Mouse (Mus musculus) kidney, embryonic 15.5 days (tissue): ENCODE results near the gene Capn8. TPM values are rescaled to one million over a fixed set of nuclear protein-coding genes. Genes with fewer than 3 reads are reported as not detected.
A peak's percentile ranks its signal among the peaks of the same experiment; 100 is the strongest.

Source experiments
- ATAC-seq: fragments of 200-750 bp; cut with Nextera tagmentation; replicated peaks from 2 replicates; pipeline ENCODE4 v1.8.0; 2017; ENCODE audit warnings: moderate TSS enrichment; ENCODE audit not compliant: low FRiP score
- H3K27ac ChIP-seq: fragments of 300-500 bp; sonication (generic); 2 replicates; pipeline ENCODE4 v1.5.1; 2015; ENCODE audit warnings: mild to moderate bottlenecking, inconsistent platforms
- H3K27me3 ChIP-seq: fragments of 300-500 bp; sonication (generic); 2 replicates; pipeline ENCODE4 v1.6.1; 2015; ENCODE audit warnings: inconsistent platforms
- H3K36me3 ChIP-seq: fragments of 300-500 bp; sonication (generic); 2 replicates; pipeline ENCODE4 v1.6.1; 2015; ENCODE audit warnings: inconsistent platforms
- H3K4me1 ChIP-seq: fragments of 300-500 bp; sonication (generic); 2 replicates; pipeline ENCODE4 v1.6.1; 2015; ENCODE audit warnings: inconsistent platforms
- H3K4me2 ChIP-seq: fragments of 300-500 bp; sonication (generic); 2 replicates; pipeline ENCODE4 v1.6.1; 2015; ENCODE audit warnings: moderate library complexity, mild to moderate bottlenecking, inconsistent platforms
- H3K4me3 ChIP-seq: fragments of 300-500 bp; sonication (generic); replicated peaks from 2 replicates; pipeline ENCODE4 v1.5.1; 2015; ENCODE audit warnings: mild to moderate bottlenecking, inconsistent platforms
- H3K9ac ChIP-seq: fragments of 300-500 bp; sonication (generic); 2 replicates; pipeline ENCODE4 v1.6.1; 2015; ENCODE audit warnings: mild to moderate bottlenecking, inconsistent platforms
- H3K9me3 ChIP-seq: fragments of 300-500 bp; sonication (generic); replicated peaks from 2 replicates; pipeline ENCODE4 v1.6.1; 2016; ENCODE audit warnings: inconsistent platforms
- WGBS: fragments of 180-500 bp; shearing (Covaris S2); methylation state at CpG from one replicate; pipeline ENCODE4 v1.1.7; 2015; ENCODE audit warnings: mixed read lengths; 5-methylcytosine and 5-hydroxymethylcytosine counted together
- polyA plus RNA-seq: library from polyadenylated mRNA; unstranded; fragments of >200 nt; fragmentation: Nextera tagmentation; extraction: Ambion mirVana; gene quantifications from 2 replicates; pipeline ENCODE4 v1.2.1, GENCODE M21; 2015

The Capn8 gene
- polyA plus RNA-seq, 1 experiment from 2014 or later: not detected

DNA sequence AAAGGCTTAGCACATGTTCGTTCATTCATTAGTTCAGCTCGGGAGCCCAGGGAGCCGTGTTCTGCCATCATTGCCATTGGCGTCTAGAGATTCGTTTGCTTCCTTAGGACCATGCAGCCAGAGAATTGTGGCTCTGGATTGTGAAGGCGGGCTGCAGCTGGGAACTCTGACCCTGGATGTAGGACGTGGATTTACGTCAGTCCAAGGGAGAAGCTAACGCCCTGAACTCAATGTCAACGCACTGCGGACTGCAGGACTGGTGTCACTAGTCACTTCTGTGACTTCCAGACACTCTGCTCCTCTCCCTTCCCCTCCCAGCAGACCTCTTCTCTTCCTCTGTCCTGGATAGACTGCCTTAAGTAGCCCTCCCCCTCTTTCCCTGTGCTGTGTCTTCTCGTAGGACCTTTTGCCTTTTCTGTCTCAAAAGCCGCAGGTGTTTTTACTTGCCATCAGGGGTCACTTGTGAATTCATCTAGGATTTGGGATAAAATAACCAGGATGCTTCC, 37.5 kb upstream of the Capn8 start:
- peaks cover 22% of the 10 kb centered on the region for H3K27me3 ChIP-seq
- ATAC-seq: peak; percentile 40; the same call in 1 of the 2 replicates
- H3K9ac ChIP-seq: no peak overlapping the region
- no peak overlapping the region for H3K4me3 ChIP-seq
- H3K27ac ChIP-seq: 0 out of 2 replicates have a peak overlapping the region, but pooled peaks have one; percentile 24
- peak overlapping the region; percentile 50 for H3K4me2 ChIP-seq
- H3K36me3 ChIP-seq: no peaks in the 10 kb centered on the region
- peaks cover 22% of the 10 kb centered on the region for H3K4me1 ChIP-seq
- no peaks in the 10 kb centered on the region for H3K9me3 ChIP-seq
- WGBS: 36% methylated on average over 13 of the region's 13 CpGs

DNA sequence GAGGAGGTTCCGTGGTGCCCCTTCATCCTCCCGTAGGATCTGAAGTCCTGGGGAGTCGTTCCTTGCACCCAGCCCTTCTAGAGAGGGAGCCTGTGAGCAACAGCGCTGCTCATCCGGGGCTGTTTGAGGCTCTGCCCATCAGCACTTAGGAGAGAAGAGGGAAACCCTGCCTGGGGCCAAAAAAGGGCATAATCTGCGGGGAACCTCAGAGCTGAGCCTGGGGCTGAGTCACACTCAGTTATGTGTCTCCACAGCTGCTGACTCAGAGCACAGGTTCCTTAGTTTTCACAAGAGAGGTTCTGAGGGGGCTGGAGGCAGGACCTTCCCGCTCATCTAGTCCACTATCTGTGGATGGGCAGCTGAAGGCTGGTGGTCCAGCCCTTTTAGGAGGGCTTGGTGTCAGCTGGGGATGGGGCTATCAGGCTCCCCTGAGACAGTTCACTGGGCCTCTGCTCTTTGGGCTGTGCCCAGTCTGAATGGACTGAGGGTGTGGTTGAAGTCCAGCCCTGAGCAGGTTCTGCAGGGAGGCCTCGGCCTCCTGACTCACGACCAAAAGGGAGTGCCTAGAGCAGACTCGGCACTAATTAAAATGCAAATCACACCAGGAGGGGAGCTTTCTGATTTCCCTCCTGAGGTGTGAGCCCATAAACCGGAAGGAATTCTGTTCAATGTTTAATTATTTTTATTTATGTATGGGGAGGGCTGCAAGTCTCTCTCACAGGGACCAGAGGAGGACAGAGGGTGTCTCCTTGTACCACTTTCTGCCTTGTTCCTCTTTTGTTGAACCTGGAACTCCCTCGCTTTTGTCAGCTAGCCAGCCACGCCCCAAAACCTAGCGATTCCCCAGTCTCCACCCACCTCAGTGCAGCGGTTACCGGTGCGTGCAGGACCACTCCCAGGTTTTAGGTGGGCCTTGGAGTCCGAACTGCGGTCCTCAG, 36.6 kb upstream of the Capn8 start:
- Histone ChIP-seq H3K9me3 (no peaks in the 10 kb centered on the region), H3K4me3 (peak overlapping the region; percentile 8; the same call in 1 of the 2 replicates), H3K27me3 (peaks cover 22% of the 10 kb centered on the region), H3K4me2 (peak overlapping the region; percentile 50), H3K9ac (no peak overlapping the region), H3K36me3 (no peaks in the 10 kb centered on the region), H3K27ac (peak overlapping the region; percentile 24; the same call in 1 of the 2 replicates), H3K4me1 (peaks cover 22% of the 10 kb centered on the region)
- WGBS: 7% methylated on average over 19 of the region's 19 CpGs
- ATAC-seq: peak; percentile 85

DNA sequence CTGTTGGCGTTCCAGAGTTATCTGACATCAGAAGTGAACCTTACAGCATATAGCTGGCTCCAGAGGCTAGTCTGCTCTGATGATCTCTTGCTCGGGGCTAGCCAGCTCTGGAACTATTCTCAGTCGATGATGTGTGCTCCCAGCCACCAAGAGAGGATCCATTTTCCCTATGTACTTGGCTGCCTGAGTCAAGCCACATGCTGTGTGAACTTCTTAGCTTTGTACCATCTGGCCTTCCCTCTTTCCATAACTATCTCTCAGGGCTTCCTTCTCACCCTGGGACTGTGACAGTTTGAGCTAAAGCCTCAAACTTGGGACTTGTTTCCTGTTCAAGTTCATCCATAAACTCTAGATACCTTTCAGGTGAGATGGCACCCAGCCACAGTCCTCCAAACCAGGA, 31.2 kb upstream of the Capn8 start:
- Histone ChIP-seq H3K4me2 (no peak overlapping the region), H3K36me3 (no peaks in the 10 kb centered on the region), H3K4me1 (peaks cover 2% of the 10 kb centered on the region; the same call in 1 of the 2 replicates), H3K4me3 (no peak overlapping the region), H3K9me3 (no peaks in the 10 kb centered on the region), H3K9ac (no peak overlapping the region), H3K27ac (no peak overlapping the region), H3K27me3 (peaks cover 4% of the 10 kb centered on the region; the same call in 1 of the 2 replicates)
- ATAC-seq: no peak
- WGBS: 64% methylated on average over 3 of the region's 3 CpGs

DNA sequence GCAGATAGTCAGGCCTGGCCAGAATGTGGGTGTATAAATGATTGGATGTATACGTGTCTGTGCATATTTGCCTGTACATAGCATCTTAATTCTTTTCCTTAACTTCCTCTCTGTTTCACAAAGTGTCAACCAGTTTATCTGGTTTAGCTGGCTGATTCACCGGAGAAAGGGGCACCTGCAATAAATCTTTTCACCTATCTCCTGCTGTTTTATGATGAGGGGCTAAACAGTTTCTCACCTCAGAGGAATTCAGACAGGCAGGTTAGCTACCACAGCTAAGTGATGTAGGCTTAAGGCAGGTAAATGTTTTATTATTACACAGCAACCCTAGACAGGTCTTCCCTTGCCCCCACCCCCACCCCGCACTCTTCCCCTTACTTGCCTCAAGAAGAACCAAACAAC, 29.7 kb upstream of the Capn8 start:
- 57% methylated on average over 3 of the region's 3 CpGs for WGBS
- Histone ChIP-seq H3K36me3 (no peaks in the 10 kb centered on the region), H3K9me3 (no peaks in the 10 kb centered on the region), H3K4me3 (no peak overlapping the region), H3K27ac (no peak overlapping the region), H3K27me3 (peaks cover 4% of the 10 kb centered on the region; the same call in 1 of the 2 replicates), H3K4me2 (no peak overlapping the region), H3K4me1 (peaks cover 5% of the 10 kb centered on the region), H3K9ac (no peak overlapping the region)
- ATAC-seq: no peak

DNA sequence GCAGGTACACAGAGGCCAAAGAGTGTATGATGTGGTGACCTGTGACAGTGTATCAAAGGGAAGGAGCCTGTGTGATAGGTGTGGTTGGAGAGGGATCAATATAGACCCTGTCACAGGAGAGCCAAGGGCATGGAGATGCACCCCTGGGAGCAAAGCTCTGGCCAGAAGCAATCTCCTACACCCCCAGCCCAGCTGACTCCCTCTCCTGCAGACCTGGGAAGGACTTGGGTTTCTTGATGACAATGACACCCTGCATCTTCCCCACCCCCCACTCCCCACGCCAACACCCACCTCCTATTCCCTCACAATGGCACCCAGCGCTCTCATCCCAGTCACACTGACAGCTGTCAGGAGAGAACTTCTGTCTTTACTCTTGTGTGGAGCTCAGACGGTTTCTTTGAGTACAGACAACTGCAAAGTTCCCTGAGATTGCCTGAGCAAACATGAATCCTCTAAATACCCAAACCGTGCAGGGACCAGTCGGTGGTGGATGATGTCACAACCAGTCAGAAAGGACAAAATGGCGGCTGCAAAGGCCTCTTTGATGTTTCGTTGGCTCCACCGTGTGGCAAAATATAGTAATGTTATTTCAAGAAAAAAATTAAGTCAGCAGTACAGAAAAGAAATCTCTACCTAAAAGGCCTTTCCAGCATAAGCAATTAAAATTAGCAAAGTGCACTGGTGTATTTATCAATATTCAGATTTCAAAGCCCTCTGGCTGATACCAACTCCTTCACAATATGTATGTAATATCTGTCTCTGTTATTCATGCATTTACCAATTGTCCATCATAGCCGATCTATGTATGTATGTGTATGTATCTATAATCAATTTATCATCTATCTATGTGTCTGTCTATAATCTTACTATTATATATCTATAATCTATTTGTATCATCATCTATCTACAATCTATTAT, 25.5 kb upstream of the Capn8 start:
- Histone ChIP-seq H3K4me3 (peak overlapping the region; percentile 44), H3K36me3 (no peaks in the 10 kb centered on the region), H3K9me3 (no peaks in the 10 kb centered on the region), H3K27ac (no peak overlapping the region), H3K4me2 (peak overlapping the region; percentile 65), H3K9ac (peak overlapping the region; percentile 44), H3K27me3 (no peaks in the 10 kb centered on the region), H3K4me1 (peaks cover 5% of the 10 kb centered on the region)
- peak; percentile 82 for ATAC-seq
- 17% methylated on average over 9 of the region's 9 CpGs for WGBS

DNA sequence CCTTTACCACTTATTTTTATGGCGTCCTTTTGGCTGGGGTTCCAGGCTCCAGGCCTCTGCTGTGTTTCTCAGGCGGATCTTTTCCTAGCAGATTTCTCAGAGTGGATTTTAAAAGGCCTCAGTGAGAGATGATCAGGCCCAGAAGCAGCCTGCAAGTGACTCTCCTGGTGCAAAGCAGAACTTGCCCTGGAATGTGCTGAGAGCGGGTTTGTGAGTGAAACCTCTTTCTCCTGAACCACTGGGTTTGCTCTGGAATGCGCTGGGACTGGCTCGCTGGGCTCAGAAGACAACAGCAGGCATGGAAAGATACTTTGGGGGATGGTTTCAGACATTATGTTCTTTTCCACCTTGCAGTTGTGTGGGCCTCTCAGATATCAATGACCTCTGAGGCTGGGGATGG, 22.7 kb upstream of the Capn8 start:
- Histone ChIP-seq H3K4me1 (peaks cover 5% of the 10 kb centered on the region), H3K27ac (no peak overlapping the region), H3K9ac (no peak overlapping the region), H3K27me3 (no peaks in the 10 kb centered on the region), H3K4me3 (no peak overlapping the region), H3K4me2 (no peak overlapping the region), H3K9me3 (no peaks in the 10 kb centered on the region), H3K36me3 (no peaks in the 10 kb centered on the region)
- no peak for ATAC-seq
- 61% methylated on average over 5 of the region's 5 CpGs for WGBS

DNA sequence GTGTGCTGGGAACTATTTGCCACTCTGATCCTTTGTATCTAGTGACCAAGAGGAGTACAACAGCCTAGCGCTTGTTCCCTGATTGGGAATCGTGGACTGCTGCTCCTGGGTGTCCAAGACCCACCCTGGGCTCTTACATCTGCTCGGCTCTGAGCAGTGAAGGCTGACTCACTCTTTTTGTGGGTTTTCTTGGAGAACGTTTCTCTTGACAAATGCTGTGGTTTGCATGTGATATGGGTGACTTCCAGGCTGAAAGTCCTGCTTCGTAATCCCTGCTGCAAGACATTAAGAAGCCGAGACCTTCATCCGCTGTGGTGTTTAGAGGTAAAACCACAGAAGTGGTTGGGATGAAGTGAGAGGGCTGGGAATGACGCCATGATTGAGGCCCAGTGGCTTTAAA, 21.7 kb upstream of the Capn8 start:
- no peaks in the 10 kb centered on the region for H3K9me3 ChIP-seq
- H3K27me3 ChIP-seq: no peaks in the 10 kb centered on the region
- ATAC-seq: no peak
- no peak overlapping the region for H3K4me2 ChIP-seq
- peaks cover 5% of the 10 kb centered on the region for H3K4me1 ChIP-seq
- no peaks in the 10 kb centered on the region for H3K36me3 ChIP-seq
- no peak overlapping the region for H3K9ac ChIP-seq
- no peak overlapping the region for H3K27ac ChIP-seq
- H3K4me3 ChIP-seq: no peak overlapping the region
- 84% methylated on average over 8 of the region's 8 CpGs for WGBS

DNA sequence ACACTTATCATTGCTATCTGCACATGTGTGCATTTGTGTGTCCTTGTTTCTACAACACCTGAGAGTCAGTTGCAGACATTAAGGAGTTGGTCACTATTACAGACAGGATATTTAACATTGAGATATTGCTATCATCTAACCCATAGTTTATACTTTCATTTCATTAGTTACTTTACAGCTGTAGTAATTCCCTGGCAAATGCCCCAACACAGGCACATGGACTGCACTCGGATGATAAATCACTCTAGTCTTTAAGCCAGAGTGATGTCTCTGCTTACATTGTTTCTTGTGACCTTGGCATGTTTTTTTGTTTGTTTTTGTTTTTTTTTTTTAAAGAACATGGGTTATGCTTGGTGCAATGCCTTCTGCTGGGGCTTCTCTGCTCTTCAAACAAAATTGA, 20.9 kb upstream of the Capn8 start:
- WGBS: 75% methylated on average over 1 of the region's 1 CpGs
- no peaks in the 10 kb centered on the region for H3K27me3 ChIP-seq
- H3K36me3 ChIP-seq: no peaks in the 10 kb centered on the region
- no peak overlapping the region for H3K4me2 ChIP-seq
- no peak for ATAC-seq
- no peak overlapping the region for H3K27ac ChIP-seq
- H3K9ac ChIP-seq: no peak overlapping the region
- H3K9me3 ChIP-seq: no peaks in the 10 kb centered on the region
- peaks cover 3% of the 10 kb centered on the region for H3K4me1 ChIP-seq
- H3K4me3 ChIP-seq: no peak overlapping the region

DNA sequence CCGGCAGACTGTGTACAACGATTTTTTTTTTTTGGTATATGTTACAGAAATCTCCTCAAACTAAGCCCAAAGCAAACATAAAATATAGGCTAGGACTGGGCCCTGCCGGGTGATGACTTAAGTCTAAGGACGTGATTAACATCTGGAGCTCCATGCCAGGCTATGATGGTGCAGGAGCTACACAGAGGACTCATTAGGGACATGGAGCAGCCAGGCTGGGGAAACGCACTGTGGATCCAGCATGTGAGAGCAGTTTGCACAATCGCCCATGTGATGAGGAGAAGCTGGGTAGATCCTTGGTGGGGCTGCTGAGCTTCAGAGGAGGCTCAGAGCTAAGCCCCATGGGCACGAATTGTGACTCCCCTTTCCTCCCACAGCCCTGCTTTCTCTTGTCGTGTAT, 14.0 kb upstream of the Capn8 start:
- H3K9ac ChIP-seq: no peak overlapping the region
- WGBS: 76% methylated on average over 8 of the region's 8 CpGs
- H3K27me3 ChIP-seq: no peaks in the 10 kb centered on the region
- ATAC-seq: no peak
- H3K9me3 ChIP-seq: no peaks in the 10 kb centered on the region
- no peak overlapping the region for H3K4me3 ChIP-seq
- no peaks in the 10 kb centered on the region for H3K4me1 ChIP-seq
- H3K27ac ChIP-seq: no peak overlapping the region
- H3K36me3 ChIP-seq: no peaks in the 10 kb centered on the region
- H3K4me2 ChIP-seq: no peak overlapping the region

DNA sequence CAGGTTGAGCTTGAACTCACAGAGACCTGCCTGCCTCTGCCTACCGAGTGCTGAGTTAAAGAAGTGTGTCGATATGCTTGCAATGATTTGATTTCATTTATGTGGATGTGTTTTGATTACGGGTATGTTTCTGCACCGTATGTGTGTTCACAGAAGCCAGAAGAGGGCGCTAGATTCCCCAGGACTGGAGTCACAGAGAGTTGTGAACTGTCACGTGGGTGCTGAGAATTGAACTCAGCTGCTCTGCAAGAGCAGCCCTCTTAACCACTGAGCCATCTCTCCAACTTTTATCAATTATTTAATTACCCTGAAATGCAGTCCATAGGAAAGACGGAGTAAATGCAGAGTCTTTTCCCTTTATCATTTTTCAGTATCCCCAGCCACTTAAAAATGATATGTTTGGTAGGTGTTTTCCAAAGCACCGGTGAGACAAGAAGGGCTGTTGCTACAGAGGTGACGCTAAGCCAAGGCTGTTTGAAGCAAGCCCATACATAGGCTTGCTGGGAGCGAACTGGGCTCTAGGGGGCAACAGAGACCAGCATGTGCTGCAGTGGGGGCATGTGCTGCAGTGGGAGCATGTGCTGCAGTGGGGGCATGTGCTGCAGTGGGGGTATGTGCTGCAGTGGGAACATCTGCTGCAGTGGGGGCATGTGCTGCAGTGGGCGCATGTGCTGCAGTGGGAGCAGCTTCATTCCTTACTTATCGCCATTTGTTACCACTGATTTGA, 11.0 kb upstream of the Capn8 start:
- Histone ChIP-seq H3K27ac (no peak overlapping the region), H3K27me3 (no peaks in the 10 kb centered on the region), H3K9me3 (no peaks in the 10 kb centered on the region), H3K4me1 (no peaks in the 10 kb centered on the region), H3K4me2 (no peak overlapping the region), H3K9ac (no peak overlapping the region), H3K4me3 (no peak overlapping the region), H3K36me3 (no peaks in the 10 kb centered on the region)
- peak; percentile 62; the same call in 1 of the 2 replicates for ATAC-seq
- 65% methylated on average over 12 of the region's 12 CpGs for WGBS

DNA sequence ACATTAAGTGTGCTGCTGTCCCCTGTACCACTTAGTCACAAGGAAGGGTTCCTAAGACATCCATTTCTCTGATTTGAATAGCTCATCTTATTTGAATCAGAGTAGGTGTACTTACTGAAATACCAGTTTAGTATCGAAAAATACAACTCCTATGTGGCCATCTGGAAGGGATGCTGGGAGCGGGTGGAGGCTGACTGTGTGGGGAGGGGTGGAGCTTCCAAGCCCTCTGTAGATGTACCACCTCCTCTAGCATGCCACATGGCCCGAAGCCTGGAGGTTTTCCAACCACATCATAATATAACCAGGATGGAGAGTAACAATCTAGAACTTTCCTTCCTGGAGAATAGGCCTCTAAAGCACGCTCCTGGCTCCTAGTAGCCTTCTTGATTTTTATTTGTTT, 6.5 kb upstream of the Capn8 start:
- Histone ChIP-seq H3K4me3 (no peak overlapping the region), H3K4me1 (peaks cover 17% of the 10 kb centered on the region), H3K27me3 (0 out of 2 replicates have a peak, but pooled peaks cover 3% of the 10 kb centered on the region), H3K4me2 (no peak overlapping the region), H3K36me3 (no peaks in the 10 kb centered on the region), H3K27ac (no peak overlapping the region), H3K9me3 (no peaks in the 10 kb centered on the region), H3K9ac (no peak overlapping the region)
- whole genome bisulfite sequencing: 88% methylated on average over 4 of the region's 4 CpGs
- no peak for ATAC-seq
